Mouse (Mus musculus) lung, embryonic 16.5 days (tissue): ENCODE measurements around the gene U2af1. TPM values are rescaled to one million over a fixed set of nuclear protein-coding genes. Genes with fewer than 3 reads are reported as not detected.

Experiments used
- ATAC-seq: fragments of 200-750 bp; cut with Nextera tagmentation; 2 replicates; pipeline ENCODE4 v1.8.0; 2017; ENCODE audit warnings: low read depth, mild to moderate bottlenecking, moderate library complexity
- H3K27ac ChIP-seq: fragments of 300-500 bp; sonication (generic); 2 replicates; pipeline ENCODE4 v1.5.1; 2014; ENCODE audit warnings: mild to moderate bottlenecking, control low read depth, low read length
- H3K27me3 ChIP-seq: fragments of 300-500 bp; sonication (generic); 2 replicates; pipeline ENCODE4 v1.6.1; 2014; ENCODE audit warnings: low read depth, low read length, mixed read lengths; ENCODE audit not compliant: control insufficient read depth, insufficient read depth
- H3K36me3 ChIP-seq: fragments of 300-500 bp; sonication (generic); 2 replicates; pipeline ENCODE4 v1.6.1; 2014; ENCODE audit warnings: low read length; ENCODE audit not compliant: control insufficient read depth, insufficient read depth
- H3K4me1 ChIP-seq: fragments of 300-500 bp; sonication (generic); replicated peaks from 2 replicates; pipeline ENCODE4 v1.6.1; 2014; ENCODE audit warnings: low read length, mixed read lengths; ENCODE audit not compliant: control insufficient read depth, insufficient read depth
- H3K4me2 ChIP-seq: fragments of 300-500 bp; sonication (generic); 2 replicates; pipeline ENCODE4 v1.6.1; 2014; ENCODE audit warnings: low read depth, low read length, control low read depth
- H3K4me3 ChIP-seq: fragments of 300-500 bp; sonication (generic); 2 replicates; pipeline ENCODE4 v1.5.1; 2014; ENCODE audit warnings: mild to moderate bottlenecking, low read length, control low read depth
- H3K9ac ChIP-seq: fragments of 300-500 bp; sonication (generic); 2 replicates; pipeline ENCODE4 v1.6.1; 2014; ENCODE audit warnings: low read length, control low read depth
- H3K9me3 ChIP-seq: fragments of 300-500 bp; sonication (generic); 2 replicates; pipeline ENCODE4 v1.6.1; 2016; ENCODE audit warnings: low read length; ENCODE audit not compliant: control insufficient read depth
- WGBS: fragments of 180-500 bp; shearing (Covaris S2); extraction: QIAGEN DNeasy Blood & Tissue Kit; methylation state at CpG from one replicate; pipeline ENCODE4 v1.1.7; 2014; 5-methylcytosine and 5-hydroxymethylcytosine counted together
- polyA plus RNA-seq: library from polyadenylated mRNA; unstranded; fragments of >200 nt; fragmentation: Nextera tagmentation; extraction: Ambion mirVana; gene quantifications from 2 replicates; pipeline ENCODE4 v1.2.1, GENCODE M21; 2015

The U2af1 gene
- polyA plus RNA-seq, 1 experiment from 2014 or later: 308 TPM

DNA sequence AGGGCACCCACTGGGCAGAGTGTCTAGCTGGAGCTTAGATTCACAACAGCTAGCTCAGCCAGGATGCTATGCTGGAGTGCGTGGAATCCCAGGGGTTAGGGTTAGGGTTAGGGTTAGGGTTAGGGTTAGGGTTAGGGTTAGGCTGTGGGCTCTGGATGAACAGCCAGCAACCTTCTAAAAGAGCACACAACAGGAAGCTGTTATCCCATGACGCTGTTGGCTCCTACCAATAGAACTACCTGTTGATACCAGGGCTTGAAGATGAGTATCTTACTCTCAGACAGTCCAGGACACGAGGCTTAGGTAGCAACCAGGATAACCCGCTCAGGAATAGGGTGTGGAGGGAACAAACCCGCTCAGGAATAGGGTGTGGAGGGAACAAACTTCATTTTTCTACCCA lies 34.2 kb upstream of the U2af1 start:
- Histone ChIP-seq H3K9ac (no peak overlapping the region), H3K4me3 (no peak overlapping the region), H3K27me3 (no peaks in the 10 kb centered on the region), H3K4me1 (peaks cover 16% of the 10 kb centered on the region), H3K27ac (no peak overlapping the region), H3K4me2 (peak overlapping the region; percentile 41; the same call in 1 of the 2 replicates), H3K9me3 (no peaks in the 10 kb centered on the region), H3K36me3 (no peaks in the 10 kb centered on the region)
- ATAC-seq: peak; percentile 24; the same call in 1 of the 2 replicates
- 34% methylated on average over 5 of the region's 5 CpGs for WGBS

DNA sequence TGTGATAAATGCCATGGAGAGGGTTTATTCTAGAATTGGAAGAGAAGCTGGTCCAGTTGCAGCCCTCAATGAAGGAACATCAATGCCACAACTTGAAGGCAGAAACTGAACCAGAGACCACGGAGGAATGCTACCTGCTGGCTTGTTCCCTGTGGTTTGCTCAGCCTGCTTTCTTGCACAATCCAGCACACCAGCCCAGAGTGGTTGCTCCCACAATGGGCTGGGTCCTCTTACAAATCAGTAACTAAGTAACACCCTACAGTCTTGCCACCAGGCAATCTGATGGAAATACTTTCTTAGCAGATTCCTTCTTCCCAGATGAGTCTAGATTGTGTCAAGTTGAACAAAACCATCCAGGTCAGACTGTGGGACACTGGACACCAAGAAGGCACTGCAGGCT lies 30.9 kb upstream of the U2af1 start:
- H3K4me3 ChIP-seq: no peak overlapping the region
- no peak overlapping the region for H3K4me2 ChIP-seq
- no peak for ATAC-seq
- H3K27ac ChIP-seq: no peak overlapping the region
- H3K36me3 ChIP-seq: no peaks in the 10 kb centered on the region
- no peaks in the 10 kb centered on the region for H3K9me3 ChIP-seq
- 54% methylated on average over 1 of the region's 1 CpGs for WGBS
- H3K4me1 ChIP-seq: peaks cover 28% of the 10 kb centered on the region
- no peak overlapping the region for H3K9ac ChIP-seq
- H3K27me3 ChIP-seq: no peaks in the 10 kb centered on the region

DNA sequence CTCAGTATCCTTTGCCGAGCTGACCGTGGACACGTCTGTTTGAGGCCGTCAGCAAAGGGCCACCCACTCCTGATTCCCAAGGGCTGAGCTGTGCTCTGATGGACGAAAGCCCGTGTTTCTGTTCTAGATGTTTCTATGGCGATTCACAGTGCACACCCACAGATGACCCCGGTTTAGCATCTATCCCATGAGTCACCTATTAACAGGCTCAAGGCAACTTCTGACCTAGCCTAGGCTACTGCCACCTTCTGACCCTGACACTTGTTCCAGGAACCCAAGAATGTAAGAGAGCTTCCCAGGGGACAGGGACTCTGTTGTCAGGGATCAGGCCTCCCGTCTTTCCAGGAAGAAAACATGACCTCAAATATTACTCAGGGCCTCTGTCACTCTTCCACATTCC lies 29.4 kb upstream of the U2af1 start:
- 55% methylated on average over 9 of the region's 9 CpGs for WGBS
- Histone ChIP-seq H3K27ac (no peak overlapping the region), H3K9me3 (no peaks in the 10 kb centered on the region), H3K4me3 (no peak overlapping the region), H3K4me1 (peaks cover 16% of the 10 kb centered on the region), H3K27me3 (no peaks in the 10 kb centered on the region), H3K9ac (no peak overlapping the region), H3K36me3 (no peaks in the 10 kb centered on the region), H3K4me2 (no peak overlapping the region)
- no peak for ATAC-seq

DNA sequence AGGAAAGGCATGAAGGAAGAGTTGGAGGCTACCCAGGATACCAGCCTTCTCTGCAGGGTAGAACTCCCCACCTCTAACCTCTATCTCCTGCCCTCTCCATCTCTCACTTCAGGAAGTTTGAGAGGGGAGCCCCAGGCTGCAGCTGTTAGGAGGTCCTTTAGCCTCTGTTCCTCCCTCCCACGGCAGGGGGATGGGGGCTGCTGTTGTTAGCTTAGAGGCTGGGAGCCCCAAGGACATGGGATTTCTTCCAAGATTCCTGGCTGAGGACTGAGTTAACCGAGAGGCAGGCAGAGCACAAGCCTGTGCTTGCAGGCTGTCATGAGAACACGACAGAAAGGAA lies 27.5 kb upstream of the U2af1 start:
- WGBS: 13% methylated on average over 3 of the region's 3 CpGs
- peak overlapping the region; percentile 34 for H3K9ac ChIP-seq
- 0 out of 2 replicates have a peak overlapping the region, but pooled peaks have one; percentile 35 for H3K4me2 ChIP-seq

DNA sequence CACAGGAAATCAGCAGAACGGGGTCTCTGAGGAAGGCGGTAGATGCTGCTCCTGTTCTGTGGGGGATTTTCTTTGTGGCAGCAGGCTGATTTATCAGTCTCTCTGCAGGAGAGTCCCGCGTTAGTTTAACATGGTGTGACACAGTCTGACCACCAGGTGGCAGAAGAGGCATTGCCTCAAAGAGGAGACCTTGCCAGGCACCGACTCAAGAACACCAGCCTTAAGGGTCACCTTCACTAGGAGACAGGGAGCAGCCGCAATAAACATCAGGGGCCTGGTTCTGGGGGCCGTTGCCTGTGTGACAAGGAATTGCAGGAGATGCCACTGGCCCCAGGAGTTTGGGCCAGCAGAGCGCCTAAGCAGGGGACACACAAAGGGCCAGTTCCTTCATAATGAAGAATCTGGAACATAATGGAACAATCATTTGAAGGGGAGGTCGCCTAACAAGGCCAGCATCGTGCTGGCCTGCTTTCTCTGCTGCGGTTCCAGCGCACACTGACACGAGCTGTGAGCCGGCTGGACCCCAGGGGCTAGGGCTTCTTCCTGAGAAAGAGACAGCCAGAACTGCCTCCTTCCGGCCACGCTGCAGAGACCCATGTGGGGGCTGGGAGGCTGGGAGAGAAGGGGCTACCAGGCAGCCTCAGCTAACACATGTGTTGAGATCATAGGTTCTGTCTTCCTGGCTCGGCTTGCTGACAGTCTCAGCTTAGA lies 27.0 kb upstream of the U2af1 start:
- no peaks in the 10 kb centered on the region for H3K36me3 ChIP-seq
- H3K9me3 ChIP-seq: no peaks in the 10 kb centered on the region
- H3K27me3 ChIP-seq: no peaks in the 10 kb centered on the region
- peak; percentile 76 for ATAC-seq
- WGBS: 7% methylated on average over 17 of the region's 17 CpGs
- peak overlapping the region; percentile 35 for H3K4me2 ChIP-seq
- peak overlapping the region; percentile 94 for H3K27ac ChIP-seq
- peak overlapping the region; percentile 34 for H3K9ac ChIP-seq
- H3K4me3 ChIP-seq: no peak overlapping the region
- H3K4me1 ChIP-seq: peaks cover 12% of the 10 kb centered on the region

More for the DNA sequence above, 27.5 kb upstream of the U2af1 start:
- peak; percentile 84 for ATAC-seq
- peaks cover 12% of the 10 kb centered on the region for H3K4me1 ChIP-seq
- H3K36me3 ChIP-seq: no peaks in the 10 kb centered on the region
- H3K4me3 ChIP-seq: no peak overlapping the region
- no peaks in the 10 kb centered on the region for H3K27me3 ChIP-seq
- H3K27ac ChIP-seq: peak overlapping the region; percentile 94
- no peaks in the 10 kb centered on the region for H3K9me3 ChIP-seq

DNA sequence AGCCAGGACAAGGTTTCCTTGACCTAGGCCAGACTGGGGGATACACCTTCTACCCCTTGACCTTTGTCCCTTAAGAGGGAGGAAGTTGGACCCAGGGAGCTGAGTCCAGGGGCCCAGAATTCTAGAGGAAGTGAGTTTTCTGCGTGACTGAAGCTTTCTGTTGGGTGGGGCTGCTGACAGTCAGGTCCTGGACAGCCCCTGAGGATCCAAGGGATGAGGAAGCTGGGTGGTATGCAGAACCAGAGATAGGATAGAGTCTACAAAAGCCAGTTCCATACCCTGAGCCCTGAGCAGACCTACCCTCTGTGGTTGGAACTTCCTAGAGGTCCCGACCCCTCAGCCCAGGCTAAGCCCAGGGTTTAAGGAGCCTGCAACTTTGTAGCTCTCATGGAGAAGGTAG lies 21.8 kb upstream of the U2af1 start:
- WGBS: 67% methylated on average over 2 of the region's 2 CpGs
- Histone ChIP-seq H3K27me3 (no peaks in the 10 kb centered on the region), H3K27ac (no peak overlapping the region), H3K4me2 (no peak overlapping the region), H3K9me3 (no peaks in the 10 kb centered on the region), H3K36me3 (no peaks in the 10 kb centered on the region), H3K4me1 (no peaks in the 10 kb centered on the region), H3K4me3 (no peak overlapping the region), H3K9ac (no peak overlapping the region)
- ATAC-seq: no peak

DNA sequence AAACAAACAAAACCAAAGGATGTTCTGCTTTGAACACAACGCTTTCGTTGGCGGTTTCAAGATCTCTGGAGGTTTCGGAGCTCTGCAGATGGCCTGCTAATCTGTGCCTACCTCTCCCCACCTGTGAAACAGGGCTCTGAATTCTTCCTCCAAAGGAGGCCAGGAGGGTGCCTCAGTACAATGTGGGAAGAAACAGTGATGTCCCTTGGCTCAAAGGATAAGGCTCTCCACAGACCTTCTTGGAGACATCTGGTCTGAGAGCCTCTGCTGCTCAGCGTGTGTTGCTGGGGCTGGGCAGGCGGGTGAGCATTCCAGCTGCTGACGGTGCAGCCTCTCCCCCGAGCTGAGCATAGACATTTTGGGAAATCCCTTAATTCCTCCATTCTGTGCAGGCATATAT lies 18.8 kb upstream of the U2af1 start, which contains the start of gene Cryaa:
Cryaa (plus strand) TSS at position 301 of the 400 bp plus-strand sequence.
- Histone ChIP-seq H3K9me3 (no peaks in the 10 kb centered on the region), H3K9ac (no peak within 1 kb of the TSS), H3K27me3 (no peaks in the 10 kb centered on the region), H3K4me3 (no peak within 1 kb of the TSS), H3K4me2 (no peak within 1 kb of the TSS), H3K27ac (no peak within 1 kb of the TSS), H3K36me3 (no peaks in the 10 kb centered on the region), H3K4me1 (no peaks in the 10 kb centered on the region)
- ATAC-seq: no peak
- WGBS: 68% methylated on average over 8 of the region's 8 CpGs

DNA sequence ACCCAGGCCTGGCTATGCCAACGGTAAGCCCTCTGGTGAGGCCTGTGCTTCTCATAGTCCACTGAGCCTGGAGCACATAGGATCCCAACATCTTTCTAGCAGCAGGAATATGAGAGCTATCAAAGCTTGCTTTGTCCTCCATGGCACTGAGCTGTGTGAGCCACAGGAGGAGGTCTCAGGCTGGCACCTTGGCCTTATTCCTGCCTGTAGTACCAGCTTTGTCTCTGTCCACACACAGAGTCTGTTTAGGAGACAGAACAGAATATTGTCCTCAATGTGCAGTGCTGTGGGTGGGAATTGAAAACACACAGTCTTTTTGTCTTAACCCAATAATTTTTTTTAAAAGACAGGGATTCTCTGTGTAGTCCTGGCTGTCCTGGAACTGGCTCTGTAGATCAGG lies 15.7 kb upstream of the U2af1 start:
- ATAC-seq: no peak
- no peaks in the 10 kb centered on the region for H3K36me3 ChIP-seq
- H3K9ac ChIP-seq: no peak overlapping the region
- WGBS: 39% methylated on average over 1 of the region's 1 CpGs
- H3K4me3 ChIP-seq: no peak overlapping the region
- no peak overlapping the region for H3K27ac ChIP-seq
- H3K4me2 ChIP-seq: no peak overlapping the region
- no peaks in the 10 kb centered on the region for H3K9me3 ChIP-seq
- H3K27me3 ChIP-seq: no peaks in the 10 kb centered on the region
- no peaks in the 10 kb centered on the region for H3K4me1 ChIP-seq

DNA sequence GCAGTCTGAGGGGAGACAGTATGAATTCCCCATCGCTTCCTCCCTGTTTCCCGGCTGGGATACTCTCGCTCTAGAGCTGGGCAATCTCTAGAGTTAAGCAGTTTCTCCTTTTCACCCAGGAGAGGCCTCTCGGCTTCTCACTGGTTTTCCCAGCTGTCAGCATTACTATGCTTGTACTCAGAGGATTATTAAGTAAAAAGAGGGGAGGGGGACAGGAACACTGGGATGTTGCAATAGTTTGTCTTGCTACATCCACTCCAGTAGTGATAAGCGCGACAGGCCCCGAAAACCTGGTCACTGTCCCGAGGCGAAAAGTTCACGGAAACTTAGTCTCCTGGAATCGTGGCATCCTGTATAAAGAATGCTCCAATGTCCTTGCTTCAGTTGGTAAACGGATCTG lies 13.6 kb upstream of the U2af1 start:
- Histone ChIP-seq H3K9ac (no peak overlapping the region), H3K27ac (no peak overlapping the region), H3K4me1 (no peaks in the 10 kb centered on the region), H3K9me3 (no peaks in the 10 kb centered on the region), H3K27me3 (no peaks in the 10 kb centered on the region), H3K4me3 (no peak overlapping the region), H3K4me2 (no peak overlapping the region), H3K36me3 (no peaks in the 10 kb centered on the region)
- no peak for ATAC-seq
- WGBS: 72% methylated on average over 12 of the region's 12 CpGs
